Comparison of ENCODE assay signal across 11 mouse cellular contexts in the genomic region with DNA sequence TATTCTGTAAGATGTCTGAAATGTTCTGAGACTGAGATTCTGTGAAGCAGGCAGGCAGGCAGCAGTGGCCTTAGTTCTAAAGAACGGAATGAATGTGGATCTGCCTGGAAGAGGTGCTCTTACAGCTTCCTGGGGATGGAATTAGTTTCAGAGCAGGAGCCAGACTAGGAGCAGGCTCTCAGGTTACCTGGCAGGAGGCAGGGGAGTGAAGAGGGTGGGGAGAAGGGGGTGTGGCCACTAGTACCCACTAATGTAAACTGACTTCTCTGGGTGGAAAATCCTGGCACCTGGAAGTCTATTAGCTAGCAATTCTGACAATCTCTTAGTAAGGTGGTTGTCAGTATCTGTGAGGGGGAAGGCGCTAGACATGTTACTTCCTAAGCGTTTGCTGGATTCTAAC. TPM values are rescaled to one million over a fixed set of nuclear protein-coding genes. Genes with fewer than 3 reads are reported as not detected.
A peak's percentile ranks its signal among the peaks of the same experiment; 100 is the strongest.
DNase-seq lines count a peak whose midpoint lies in the region; ATAC-seq lines count a peak whose summit lies in the region.
"Had no signal": no experiment of that assay in that cellular context is flagged by ENCODE, and none has a peak within 500 bp of the region (broad histone marks: within the 10 kb centered on the region; RNA-seq: fewer than 3 reads in every experiment).

No protein-coding gene starts in this region.

- 0 out of 2 replicates have a peak overlapping the region, but pooled peaks have one; percentile 1 for H3K4me3 ChIP-seq in forebrain, embryonic 13.5 days
- no peak overlapping the region for H3K4me3 ChIP-seq in forebrain, embryonic 11.5 days (ENCODE audit: low read depth, low read length)
- no peak overlapping the region for H3K4me3 ChIP-seq in kidney, embryonic 14.5 days (ENCODE audit: low read length)

- H3K4me1 ChIP-seq in forebrain, embryonic 13.5 days = peaks cover 27% of the 10 kb centered on the region
- peaks cover 7% of the 10 kb centered on the region; the same call in 1 of the 2 replicates for H3K4me1 ChIP-seq in forebrain, embryonic 11.5 days (replicated peaks; ENCODE audit: control insufficient read depth, insufficient read depth, low read length)
- H3K4me1 ChIP-seq in kidney, embryonic 14.5 days (ENCODE audit: control insufficient read depth, insufficient read depth, low read length) = peaks cover 12% of the 10 kb centered on the region; the same call in 1 of the 2 replicates

- no peaks in the 10 kb centered on the region for H3K9me3 ChIP-seq in forebrain, embryonic 13.5 days (replicated peaks)
- no peaks in the 10 kb centered on the region; the same call in 1 of the 2 replicates for H3K9me3 ChIP-seq in forebrain, embryonic 11.5 days (ENCODE audit: control insufficient read depth, low read length)
- H3K9me3 ChIP-seq in kidney, embryonic 14.5 days (ENCODE audit: control insufficient read depth, low read length) = peaks cover 5% of the 10 kb centered on the region
- H3K9me3 ChIP-seq: G1E had no signal

- no peak for DNase-seq in forebrain, embryonic 11.5 days (ENCODE audit: low spot score)
- DNase-seq in kidney, postnatal 10 days = peak; percentile 16
- DNase-seq in ZHBTc4 (ENCODE audit: low read depth, low spot score) = peak; percentile 17
- peak; percentile 62 for DNase-seq in lung, postnatal 36 days
- no peak for DNase-seq in thymus, postnatal 10 days (ENCODE audit: low spot score in 2 of 2)
- no peak for DNase-seq in layer of hippocampus, adult 11-12 months (ENCODE audit: low spot score)
- DNase-seq: adrenal gland, adult 2 months; thymus, postnatal 36 days had no signal

- no peak overlapping the region; the same call in 1 of the 2 replicates for H3K9ac ChIP-seq in forebrain, embryonic 13.5 days
- no peak overlapping the region for H3K9ac ChIP-seq in forebrain, embryonic 11.5 days (ENCODE audit: low read length)
- H3K9ac ChIP-seq in kidney, embryonic 14.5 days (ENCODE audit: low read depth, low read length) = no peak overlapping the region

- H3K4me2 ChIP-seq in forebrain, embryonic 13.5 days = peak overlapping the region; percentile 23; the same call in 1 of the 2 replicates
- no peak overlapping the region for H3K4me2 ChIP-seq in forebrain, embryonic 11.5 days (ENCODE audit: low read depth, low read length, severe bottlenecking)
- no peak overlapping the region for H3K4me2 ChIP-seq in kidney, embryonic 14.5 days (replicated peaks; ENCODE audit: low read depth, low read length)

- H3K27ac ChIP-seq in forebrain, embryonic 13.5 days = no peak overlapping the region
- no peak overlapping the region for H3K27ac ChIP-seq in forebrain, embryonic 11.5 days (ENCODE audit: low read depth, low read length)
- no peak overlapping the region for H3K27ac ChIP-seq in kidney, embryonic 14.5 days (ENCODE audit: low read depth, low read length)

- 95% methylated on average over 3 of the region's 3 CpGs for WGBS in forebrain, embryonic 13.5 days
- WGBS in forebrain, embryonic 11.5 days = 85% methylated on average over 3 of the region's 3 CpGs
- WGBS in kidney, embryonic 14.5 days = 83% methylated on average over 3 of the region's 3 CpGs

- ATAC-seq in forebrain, embryonic 13.5 days = no peak
- ATAC-seq in forebrain, embryonic 11.5 days (replicated peaks; ENCODE audit: low FRiP score) = no peak
- ATAC-seq in kidney, embryonic 14.5 days (ENCODE audit: low FRiP score, low TSS enrichment) = no peak

- H3K27me3 ChIP-seq in forebrain, embryonic 13.5 days = no peaks in the 10 kb centered on the region
- H3K27me3 ChIP-seq in forebrain, embryonic 11.5 days (ENCODE audit: control insufficient read depth, insufficient read depth, low read length) = no peaks in the 10 kb centered on the region
- H3K27me3 ChIP-seq in kidney, embryonic 14.5 days (ENCODE audit: control insufficient read depth, insufficient read depth, low read length) = no peaks in the 10 kb centered on the region

- H3K36me3 ChIP-seq in forebrain, embryonic 13.5 days (ENCODE audit: poor library complexity, severe bottlenecking) = peaks cover 28% of the 10 kb centered on the region
- H3K36me3 ChIP-seq in forebrain, embryonic 11.5 days (ENCODE audit: control insufficient read depth, insufficient read depth, low read length) = peaks cover 13% of the 10 kb centered on the region
- peaks cover 22% of the 10 kb centered on the region for H3K36me3 ChIP-seq in kidney, embryonic 14.5 days (ENCODE audit: control insufficient read depth, insufficient read depth, low read length)

RNA-seq across cellular contexts. Expression of gene Zfp871, which starts 2.4 kb away (rescaled TPM):
- 42.7 and 53.4 TPM in 2 replicates for polyA plus RNA-seq in forebrain, embryonic 13.5 days (2015; fragmentation: Nextera tagmentation; extraction: Ambion mirVana)
- polyA plus RNA-seq in forebrain, embryonic 11.5 days (2014; fragmentation: Nextera tagmentation; extraction: Ambion mirVana) = 45.8 and 48.1 TPM in 2 replicates
- 44.8 and 71.6 TPM in 2 replicates for polyA plus RNA-seq in kidney, embryonic 14.5 days (2014; fragmentation: Nextera tagmentation; extraction: Ambion mirVana)

RNA-seq across cellular contexts. Expression of gene Zfp811, which starts 24.1 kb away (rescaled TPM):
- polyA plus RNA-seq in forebrain, embryonic 13.5 days (2015; fragmentation: Nextera tagmentation; extraction: Ambion mirVana) = 38.7 and 42.4 TPM in 2 replicates
- polyA plus RNA-seq in forebrain, embryonic 11.5 days (2014; fragmentation: Nextera tagmentation; extraction: Ambion mirVana) = 25.0 and 27.4 TPM in 2 replicates
- 2.2 and 2.7 TPM in 2 replicates for polyA plus RNA-seq in kidney, embryonic 14.5 days (2014; fragmentation: Nextera tagmentation; extraction: Ambion mirVana)
- polyA plus RNA-seq: G1E had no signal

RNA-seq across cellular contexts. Expression of gene Zfp799, which starts 44.4 kb away (rescaled TPM):
- polyA plus RNA-seq in forebrain, embryonic 13.5 days (2015; fragmentation: Nextera tagmentation; extraction: Ambion mirVana) = 19.0 and 19.2 TPM in 2 replicates
- polyA plus RNA-seq in forebrain, embryonic 11.5 days (2014; fragmentation: Nextera tagmentation; extraction: Ambion mirVana) = 17.9 and 20.3 TPM in 2 replicates
- polyA plus RNA-seq in kidney, embryonic 14.5 days (2014; fragmentation: Nextera tagmentation; extraction: Ambion mirVana) = 19.1 and 24.8 TPM in 2 replicates

Comparison
In these comparisons a context has a peak if more than half of its experiments do, and no peak if none do; other contexts are left out.
1. DNase-seq: peak in kidney, postnatal 10 days (single experiment), ZHBTc4 (single experiment) and lung, postnatal 36 days (single experiment); none in forebrain, embryonic 11.5 days (single experiment), thymus, postnatal 10 days (0 of 2) and layer of hippocampus, adult 11-12 months (single experiment).